Mouse (Mus musculus): Measurements from ENCODE around the gene Polk.

The Polk gene

DNA sequence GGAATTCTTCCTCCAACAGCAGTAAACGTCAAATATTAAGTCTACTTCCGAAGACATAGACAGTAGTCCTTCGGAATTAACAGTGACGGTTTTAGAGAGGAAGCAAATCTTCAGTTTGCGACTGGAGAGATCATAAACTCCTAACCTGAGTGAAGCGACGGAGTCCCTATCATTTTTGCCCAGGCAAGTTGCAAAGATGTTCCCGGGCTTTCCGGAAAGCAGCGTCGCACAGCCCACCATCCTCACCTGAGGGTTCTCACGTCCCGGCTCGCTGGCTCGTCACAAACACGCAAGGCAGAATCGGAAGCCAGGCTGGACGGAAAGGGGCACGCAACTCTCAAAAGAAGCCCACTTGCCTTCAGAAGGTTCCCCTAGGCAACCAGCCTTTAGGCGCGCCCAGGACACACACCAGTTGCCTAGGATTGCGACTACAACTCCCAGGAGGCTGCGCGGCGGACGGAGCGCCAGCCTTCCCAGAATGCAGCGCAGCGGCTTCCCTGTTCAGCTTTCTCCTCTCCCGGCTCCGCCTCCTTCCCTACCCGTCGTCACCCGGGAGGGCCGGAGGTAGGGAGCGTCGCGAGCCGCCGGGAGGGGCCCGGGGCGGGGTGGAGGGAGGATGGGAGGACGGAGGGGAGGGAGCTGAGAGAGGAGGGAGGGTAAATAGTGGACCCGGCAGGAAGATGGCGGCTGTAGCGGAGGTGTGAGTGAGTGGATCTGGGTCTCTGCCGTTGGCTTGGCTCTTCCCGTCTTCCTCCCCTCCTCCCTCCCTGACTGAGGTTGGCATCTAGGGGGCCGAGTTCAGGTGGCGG is at the start of gene Polk, which contains the start of gene Col4a3bp:
Gene Polk (minus strand): TSS at position 499 of the 809 bp plus-strand sequence.
Gene Col4a3bp (plus strand): TSS at position 538 of the 809 bp plus-strand sequence.
- peak; percentile 98 for DNase-seq (ENCODE audit: low spot score in 2 of 2)

DNA sequence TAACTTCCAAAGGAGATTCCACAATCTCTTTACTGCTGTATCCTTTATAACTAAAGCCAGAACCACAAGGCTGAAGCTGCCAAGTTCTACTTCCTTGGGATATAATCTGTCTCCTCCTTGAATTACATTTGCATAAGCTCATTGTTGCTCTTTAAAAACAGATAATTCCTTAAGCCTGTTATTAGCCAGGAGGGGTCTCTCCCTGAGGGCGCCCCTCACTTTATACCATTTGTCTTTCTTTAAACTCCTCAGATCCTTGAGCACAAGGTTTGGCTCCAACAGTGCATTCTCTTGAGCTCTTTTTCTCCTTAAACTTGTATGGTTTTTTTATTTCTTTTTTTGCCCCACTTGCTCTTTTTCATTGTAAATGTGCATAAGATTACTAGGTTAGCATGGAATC is 46.3 kb upstream of the Polk start:
- no peak for DNase-seq (ENCODE audit: low spot score in 2 of 2)

DNA sequence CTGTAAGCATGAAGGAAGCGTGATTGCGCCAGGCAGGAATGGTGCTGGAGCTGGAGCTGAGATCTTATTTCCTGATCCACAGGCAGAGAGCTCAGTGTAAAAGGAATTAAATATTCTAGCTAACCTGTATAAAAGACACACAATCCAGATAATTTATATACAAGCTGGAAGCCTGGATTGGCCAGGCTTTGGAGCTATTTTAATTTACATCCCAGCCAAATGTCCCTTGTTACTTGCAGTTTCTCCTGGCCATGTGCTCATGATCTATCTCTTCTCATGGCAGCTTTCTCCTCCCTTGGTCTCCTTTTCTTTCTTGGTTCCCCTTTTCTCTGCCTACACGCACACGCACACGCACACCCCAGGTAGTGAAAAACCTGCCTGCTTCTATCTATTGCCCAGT is 44.2 kb upstream of the Polk start:
- DNase-seq (ENCODE audit: low spot score in 2 of 2): no peak

DNA sequence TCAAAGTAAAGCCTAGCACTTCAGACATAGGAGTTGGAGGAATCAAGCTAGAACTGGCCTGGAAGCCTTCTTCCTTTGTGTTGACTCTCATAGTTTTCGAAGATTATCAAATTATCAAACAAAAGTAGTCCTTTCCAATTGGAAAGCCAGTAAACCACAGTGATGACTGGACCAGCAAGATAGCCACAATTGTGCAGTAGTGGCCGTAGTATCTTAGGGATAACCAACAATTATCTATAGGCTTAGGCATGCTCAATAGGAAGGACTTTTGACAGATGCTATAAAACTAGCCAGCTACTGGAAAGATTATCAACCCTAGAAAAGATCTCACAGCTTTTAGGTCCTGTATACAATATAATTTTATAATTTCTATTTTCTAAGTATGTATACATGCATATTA is 41.8 kb upstream of the Polk start:
- no peak for DNase-seq (ENCODE audit: low spot score in 2 of 2)

DNA sequence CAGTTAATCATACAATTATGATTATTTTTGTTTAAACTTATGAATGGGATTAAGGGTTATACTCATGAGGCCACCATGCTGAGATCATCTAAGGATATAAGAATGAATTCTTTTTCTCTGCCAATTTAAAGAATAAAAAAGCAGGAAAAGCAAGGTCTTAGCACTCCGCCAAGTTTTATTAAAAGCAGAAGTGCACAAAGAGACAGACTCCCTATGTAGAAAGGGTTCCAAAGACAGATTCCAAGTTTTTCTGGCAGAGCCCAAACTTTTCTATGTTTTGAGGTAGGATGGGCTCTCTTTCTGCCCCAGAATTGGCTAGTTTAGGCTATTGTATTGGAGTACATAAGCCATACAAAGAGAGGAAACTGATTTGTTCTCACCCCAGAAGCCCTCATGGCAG is 37.6 kb upstream of the Polk start:
- DNase-seq (ENCODE audit: low spot score in 2 of 2): no peak

DNA sequence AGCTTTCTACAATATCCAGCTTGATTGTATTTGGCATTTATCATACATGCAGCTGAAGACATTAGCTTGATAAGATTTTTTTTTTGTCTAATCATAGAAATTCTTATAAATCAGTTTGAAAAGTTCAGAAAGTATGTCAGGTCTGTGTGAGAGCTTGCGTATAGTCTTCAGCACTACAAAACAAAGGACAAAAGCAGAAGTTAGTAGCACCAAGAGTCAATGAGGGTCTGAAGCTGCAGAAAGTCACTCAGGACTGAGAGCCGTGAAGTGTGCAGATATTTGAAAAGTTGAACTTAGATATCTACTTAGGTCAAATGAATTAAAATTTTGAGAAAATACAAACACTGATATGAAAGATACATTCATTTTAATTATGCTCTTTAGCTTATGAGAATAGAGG is 36.7 kb upstream of the Polk start:
- no peak for DNase-seq (ENCODE audit: low spot score in 2 of 2)

DNA sequence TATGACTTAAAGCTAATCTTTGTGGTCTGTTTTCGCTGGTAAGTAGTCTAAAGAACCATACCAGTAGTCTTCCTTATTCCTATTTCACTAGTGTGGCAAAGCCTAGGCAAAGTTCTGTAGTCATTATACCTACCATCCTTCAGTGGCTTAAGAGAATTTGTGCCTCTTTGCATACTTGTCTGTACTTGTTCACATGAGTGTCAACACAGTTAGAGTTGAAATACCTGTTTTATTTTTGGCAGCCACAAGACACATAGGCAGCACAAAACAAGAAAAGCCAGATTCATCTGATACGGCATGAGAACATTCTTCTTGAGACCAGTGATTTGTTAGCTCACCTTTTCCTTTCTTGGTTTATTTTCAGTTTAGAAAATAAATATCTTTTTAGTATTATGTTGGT is 31.8 kb upstream of the Polk start:
- no peak for DNase-seq (ENCODE audit: low spot score in 2 of 2)

DNA sequence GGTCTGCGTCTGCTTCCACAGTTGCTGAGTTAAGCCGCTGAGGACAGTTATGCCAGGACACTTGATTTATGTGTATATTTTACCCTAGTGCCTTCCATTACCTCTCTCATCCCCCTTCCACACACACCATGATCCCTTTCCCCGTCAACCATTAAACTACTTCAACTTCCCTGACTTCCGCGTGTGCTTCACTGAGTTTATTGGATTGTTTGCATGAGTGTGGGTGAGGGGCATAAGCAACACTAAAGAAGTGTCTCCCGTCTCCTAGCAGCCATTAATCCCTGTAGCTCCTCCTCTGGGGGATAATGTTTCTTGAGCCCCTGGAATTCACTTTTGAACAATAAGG is 28.6 kb upstream of the Polk start:
- DNase-seq (ENCODE audit: low spot score in 2 of 2): no peak

DNA sequence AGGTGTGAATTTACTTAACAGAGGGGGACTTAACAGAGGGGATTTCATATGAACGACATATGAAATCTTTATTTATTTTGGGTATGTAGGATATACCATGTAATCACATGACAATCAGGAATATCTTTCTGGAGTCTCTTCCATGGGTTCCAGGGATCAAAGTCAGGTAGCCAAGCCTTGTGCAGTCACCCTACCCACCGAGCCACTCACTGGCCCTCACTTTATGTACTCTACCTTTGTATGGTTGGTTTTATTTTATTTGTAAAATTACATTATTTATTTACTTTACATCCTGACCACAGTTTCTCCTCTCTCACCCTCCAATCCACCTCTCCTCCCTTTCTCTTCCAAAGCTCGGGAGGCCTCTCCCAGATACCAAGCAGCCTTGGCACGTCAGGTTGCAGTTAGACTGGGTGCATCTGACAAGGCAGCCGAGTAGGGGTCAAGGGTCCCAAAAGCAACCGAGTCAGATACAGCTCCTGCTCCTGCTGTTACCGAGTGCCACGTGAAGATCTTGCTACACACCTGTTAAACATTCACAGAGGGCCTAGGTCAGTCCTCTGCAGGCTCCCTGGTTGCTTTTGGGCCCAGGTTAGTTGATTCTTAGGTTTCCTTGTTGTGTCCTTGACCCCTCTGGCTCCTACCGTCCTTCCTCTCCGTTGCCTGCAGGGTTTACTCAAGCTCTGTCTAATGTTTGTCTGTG is 28.1 kb upstream of the Polk start:
- DNase-seq (ENCODE audit: low spot score in 2 of 2): no peak

DNA sequence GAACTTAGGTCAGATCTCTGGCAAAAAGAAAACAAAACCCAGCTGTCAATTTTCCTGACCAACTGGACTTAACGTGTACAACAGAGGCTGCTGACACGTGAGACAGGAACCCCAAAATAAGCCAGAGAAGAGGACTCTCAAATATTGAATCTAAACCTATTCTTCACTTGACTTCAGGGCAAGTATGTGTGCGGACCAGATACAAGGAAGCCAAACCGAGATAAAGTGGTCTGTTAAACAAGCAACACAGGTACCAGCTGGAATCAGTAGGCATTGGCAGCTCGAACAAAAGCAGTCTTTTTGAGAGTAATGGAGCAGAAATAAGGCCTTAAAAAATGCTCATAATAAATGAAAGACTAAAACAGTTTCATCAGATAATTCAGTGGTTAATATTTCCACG is 25.6 kb upstream of the Polk start:
- no peak for DNase-seq (ENCODE audit: low spot score in 2 of 2)

DNA sequence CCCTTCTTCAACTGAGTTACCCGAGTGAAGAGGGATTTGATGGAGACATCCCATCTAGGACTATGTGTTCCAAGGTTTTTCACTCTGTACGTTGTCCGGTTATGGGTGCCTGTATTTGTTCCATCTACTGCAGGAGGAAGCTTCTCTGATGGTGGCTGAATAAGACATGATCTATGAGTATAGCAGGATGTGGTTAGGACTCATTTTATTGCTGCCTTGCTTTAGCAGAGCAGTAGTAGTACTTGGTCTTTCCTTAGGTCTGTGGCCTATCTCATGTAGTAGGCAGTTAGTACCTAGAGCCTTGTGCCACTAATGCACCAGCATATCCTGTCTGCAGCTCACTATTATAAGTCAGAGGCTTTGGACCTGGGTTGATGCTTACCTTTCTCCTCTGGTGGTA is 12.7 kb upstream of the Polk start:
- DNase-seq (ENCODE audit: low spot score in 2 of 2): no peak

DNA sequence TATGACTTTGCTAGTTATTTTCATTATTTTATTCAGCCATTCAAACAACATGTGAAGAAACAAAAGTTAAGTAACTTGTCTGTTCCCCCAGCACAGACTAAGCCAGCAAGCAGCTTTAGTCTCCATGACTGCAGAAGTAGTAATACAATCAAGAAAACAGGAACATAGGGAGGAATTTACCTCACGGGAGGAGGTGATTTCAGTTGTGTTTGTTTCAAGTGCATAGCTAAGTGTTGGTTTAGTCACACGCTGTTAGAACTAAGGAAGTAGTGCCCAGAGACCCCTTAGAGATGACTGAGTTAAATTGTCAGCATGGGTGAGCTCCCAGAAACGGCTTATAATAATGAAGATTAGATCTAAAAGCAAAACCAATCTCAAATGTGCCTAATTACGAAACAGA is 5.6 kb upstream of the Polk start:
- no peak for DNase-seq (ENCODE audit: low spot score in 2 of 2)

DNA sequence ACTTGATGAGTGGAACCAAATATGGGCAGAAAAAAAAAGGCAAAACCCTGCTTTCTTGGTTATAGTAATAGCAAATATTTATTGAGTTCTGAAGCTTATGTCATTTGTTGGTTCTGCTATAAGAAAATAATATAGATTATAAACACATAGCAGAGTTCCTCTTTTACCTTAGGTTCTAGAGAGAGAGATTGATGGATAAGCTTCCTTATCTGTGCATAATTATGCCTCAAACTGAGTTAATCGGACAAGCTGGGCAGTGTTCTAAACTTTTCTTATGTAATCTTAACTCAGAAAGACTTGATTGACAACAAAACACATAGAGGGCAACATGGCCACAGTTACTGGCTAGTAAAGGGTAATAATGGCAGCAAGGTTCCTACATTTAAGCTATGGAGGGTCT is 4.9 kb upstream of the Polk start:
- DNase-seq (ENCODE audit: low spot score in 2 of 2): no peak

DNA sequence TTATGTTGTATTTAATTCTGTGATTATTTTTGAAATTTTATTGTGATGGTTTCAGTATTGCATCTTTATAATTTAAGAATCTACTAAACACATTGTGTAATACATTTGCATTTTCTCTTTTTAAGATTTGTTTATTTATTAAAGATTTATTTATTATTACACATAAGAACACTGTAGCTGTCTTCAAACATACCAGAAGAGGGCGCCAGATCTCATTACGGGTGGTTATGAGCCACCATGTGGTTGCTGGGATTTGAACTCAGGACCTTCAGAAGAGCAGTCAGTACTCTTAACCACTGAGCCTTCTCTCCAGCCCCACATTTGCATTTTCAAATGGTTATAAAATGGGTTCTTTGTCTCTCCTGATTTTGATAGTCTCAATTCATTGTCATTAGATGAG is 2.1 kb upstream of the Polk start:
- DNase-seq (ENCODE audit: low spot score in 2 of 2): no peak

DNA sequence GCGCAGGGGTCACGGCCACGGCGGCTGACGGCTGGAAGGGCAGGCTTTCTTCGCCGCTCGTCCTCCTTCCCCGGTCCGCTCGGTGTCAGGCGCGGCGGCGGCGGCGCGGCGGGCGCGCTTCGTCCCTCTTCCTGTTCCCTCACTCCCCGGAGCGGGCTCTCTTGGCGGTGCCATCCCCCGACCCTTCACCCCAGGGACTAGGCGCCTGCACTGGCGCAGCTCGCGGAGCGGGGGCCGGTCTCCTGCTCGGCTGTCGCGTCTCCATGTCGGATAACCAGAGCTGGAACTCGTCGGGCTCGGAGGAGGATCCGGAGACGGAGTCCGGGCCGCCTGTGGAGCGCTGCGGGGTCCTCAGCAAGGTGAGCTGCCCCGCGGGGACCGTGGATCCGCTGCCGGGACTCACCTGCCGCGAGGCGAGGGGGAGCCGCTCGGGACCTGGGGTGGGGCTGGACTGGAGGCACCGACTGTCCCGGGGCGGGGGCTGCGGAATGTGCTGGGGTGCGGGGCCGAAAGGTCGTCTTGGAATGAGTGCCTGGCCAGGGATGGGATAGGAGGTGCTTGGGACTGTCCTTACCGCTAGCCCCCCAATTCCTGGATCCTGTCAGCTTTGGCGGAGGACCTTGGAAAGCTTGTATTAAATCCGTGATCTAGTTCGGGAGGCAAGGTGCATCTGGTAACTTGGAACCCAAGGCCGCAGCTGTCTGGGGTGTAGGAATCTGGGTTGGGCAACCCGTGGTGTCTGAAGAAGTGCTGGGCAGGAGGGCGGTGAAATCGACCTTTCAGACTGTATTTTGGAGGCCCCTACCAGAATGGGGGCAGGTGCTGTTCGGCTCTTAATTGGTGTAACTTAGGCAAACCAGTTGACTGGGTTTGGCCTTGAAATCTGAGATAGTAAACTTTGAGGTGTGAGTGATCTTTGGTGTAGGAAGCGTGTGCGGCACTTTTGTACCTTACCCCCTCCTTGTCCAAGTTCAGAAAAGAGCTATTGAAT is 817 bp upstream of the Polk start:
- no peak for DNase-seq (ENCODE audit: low spot score in 2 of 2)

DNA sequence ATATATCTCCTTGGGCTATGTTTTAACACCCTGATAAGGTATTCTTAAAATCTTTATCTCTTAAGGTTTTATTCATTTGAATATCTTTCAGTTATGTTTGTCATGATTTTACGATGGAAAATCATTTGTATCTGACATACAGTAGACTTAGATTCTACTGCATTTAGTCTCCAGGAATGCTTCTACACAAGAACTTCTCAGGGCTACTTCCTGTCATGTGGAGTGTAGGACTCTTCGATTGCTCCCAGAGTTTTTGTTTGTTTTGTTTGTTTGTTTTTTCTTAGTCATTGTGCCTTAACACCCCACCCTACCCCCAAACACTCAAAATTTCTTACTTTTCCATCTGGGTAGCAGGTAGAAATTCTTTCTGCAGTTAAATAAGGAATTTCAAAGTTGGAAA is 998 bp downstream of the Polk start:
- DNase-seq (ENCODE audit: low spot score in 2 of 2): no peak

DNA sequence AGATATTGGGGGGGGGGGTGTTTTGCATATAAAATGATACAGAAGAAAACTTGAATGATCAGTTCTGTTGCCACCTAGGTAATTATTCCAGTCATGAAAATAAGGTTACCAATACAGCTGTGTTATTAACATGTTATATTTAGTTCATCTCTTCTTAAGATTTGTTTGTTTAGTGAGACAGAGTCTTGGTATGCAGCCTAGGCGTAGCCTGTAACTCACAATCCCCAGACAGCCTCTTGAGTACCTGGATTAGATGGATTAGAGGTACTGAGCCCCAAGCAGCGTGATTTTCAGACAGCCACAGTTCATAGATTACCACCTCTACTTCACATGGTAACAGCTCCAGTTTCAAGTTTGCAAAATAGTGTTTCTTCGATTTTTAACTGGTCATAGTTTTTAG is 4.3 kb downstream of the Polk start:
- no peak for DNase-seq (ENCODE audit: low spot score in 2 of 2)

DNA sequence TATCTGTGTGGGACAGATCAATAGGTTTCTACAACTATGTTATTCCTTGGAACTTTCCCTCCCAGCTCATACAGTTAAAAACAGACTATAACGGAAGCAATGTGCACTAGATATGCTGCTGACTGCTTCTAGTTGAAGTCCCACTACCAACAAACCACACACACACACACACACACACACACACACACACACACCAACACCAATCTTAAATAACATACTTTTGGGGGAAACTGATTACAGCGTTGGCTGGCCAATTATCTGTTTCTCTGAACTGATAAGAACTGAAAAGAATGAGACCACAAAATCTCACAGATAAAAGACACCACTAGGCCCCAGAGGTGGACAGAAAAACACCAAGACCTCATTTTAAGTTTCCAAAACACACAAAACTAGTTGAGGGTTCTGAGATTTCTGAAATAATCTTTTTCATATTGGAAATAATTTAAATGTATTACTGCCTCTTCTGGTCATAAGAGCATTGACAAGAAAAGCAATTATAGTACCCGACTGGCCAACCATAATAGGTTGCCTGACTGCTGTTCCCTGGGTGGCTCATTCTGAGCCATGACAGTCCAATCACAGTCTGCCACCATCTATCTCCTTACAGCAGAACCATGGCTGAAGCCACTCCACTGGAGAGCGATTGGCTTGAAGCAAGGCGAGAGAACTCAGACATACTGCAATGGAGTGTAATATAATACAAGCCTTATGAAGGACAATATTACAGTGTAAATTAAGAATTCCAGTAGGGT is 5.4 kb downstream of the Polk start:
- DNase-seq (ENCODE audit: low spot score in 2 of 2): no peak

DNA sequence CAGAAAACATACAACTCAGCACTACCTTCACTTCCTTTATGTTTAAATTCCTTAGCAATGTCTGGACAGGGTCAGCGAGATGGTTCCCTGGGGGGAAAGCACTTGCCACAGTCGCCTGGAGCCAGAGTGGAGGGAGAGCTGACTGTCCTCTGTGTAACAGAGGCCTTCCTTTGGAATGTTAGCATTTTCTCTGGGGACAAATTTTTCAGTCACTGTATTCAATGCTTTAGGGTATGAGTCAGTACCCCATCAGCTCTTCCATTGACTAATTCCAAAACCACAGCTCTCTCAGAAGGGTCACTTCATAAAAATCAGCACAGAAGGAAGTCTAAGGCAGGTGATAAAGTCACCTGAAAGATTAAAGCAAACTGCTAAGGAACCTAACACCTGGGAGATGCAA is 8.6 kb downstream of the Polk start:
- DNase-seq (ENCODE audit: low spot score in 2 of 2): no peak

DNA sequence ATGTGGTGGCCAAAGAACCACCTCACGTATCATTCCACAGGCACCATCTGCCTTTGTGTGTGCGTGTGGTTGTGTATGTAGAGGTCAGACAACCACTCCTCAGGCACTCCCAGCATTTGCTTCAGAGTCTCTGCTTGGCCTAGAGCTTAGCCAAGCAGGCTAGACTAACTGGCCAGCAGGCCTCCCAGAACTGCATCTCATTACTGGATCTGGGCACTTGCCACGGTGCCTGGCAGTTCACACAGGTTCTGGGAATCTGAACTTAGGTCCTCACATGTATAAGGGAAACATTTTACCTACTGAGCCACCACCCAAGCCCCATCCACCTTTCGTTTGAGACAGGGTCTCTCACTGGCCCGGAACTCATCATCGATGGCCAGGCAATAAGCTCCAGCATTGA is 10.2 kb downstream of the Polk start:
- DNase-seq (ENCODE audit: low spot score in 2 of 2): no peak

DNA sequence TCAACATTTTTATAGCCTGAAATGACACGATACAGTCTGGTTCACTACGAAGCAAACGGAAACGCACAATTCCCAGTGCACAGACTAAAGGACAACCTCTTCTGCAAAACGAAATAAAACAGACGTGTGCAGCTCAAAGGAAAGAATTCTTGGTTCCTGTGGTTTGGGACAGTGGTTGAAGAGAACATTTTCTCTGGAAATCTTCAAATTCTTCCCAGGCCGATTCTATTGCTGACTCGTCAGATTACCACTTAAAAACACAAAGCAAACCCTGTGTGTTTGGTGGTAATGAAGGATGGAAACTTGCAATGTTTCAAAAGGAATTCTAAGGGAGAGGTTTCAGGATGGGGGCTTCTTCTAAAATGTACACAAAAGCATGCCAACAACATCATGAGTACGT is 12.3 kb downstream of the Polk start:
- DNase-seq (ENCODE audit: low spot score in 2 of 2): no peak

DNA sequence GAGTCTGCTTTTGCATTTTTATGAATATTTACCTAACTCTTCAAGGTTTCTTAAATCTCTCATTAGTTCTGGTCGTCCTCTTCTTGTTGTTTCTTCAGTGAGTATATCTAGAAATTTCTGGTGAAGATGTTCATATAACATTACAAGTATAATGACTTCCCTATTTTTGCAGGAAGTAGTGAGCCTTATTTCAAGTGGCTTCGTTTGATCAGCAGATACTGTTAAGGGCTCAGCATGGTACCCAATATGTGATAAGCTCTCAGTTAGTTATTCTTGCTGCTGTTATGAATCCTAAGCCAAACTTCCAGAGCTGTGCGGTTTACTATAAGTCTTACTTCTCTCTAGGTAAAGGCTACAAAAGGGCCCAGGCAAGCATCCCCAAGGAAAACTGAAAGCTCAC is 12.8 kb downstream of the Polk start:
- no peak for DNase-seq (ENCODE audit: low spot score in 2 of 2)
